Mouse (Mus musculus): ENCODE measurements around the gene Scml2. TPM values are rescaled to one million over a fixed set of nuclear protein-coding genes. Genes with fewer than 3 reads are reported as not detected.

Scml2 gene
- polyA plus RNA-seq (2012; rRNA removed) = 7.3 and 8.0 TPM in 2 replicates

GRCm38 (mm10) chrX:161116893-161117292, at the start of gene Scml2:
Gene Scml2, plus strand, starts transcription at chrX:161117193.

GRCm38 (mm10) chrX:161287156-161287555, 170.2 kb downstream of the Scml2 start, which contains the start of gene Gm15262:
Gene Gm15262, plus strand, starts transcription at chrX:161287456.

Other genes starting within 250 kb of the Scml2 start
- 0.36 and 0.48 TPM in 2 replicates for gene Gja6, start 210.1 kb upstream of the Scml2 start, polyA plus RNA-seq (2012; rRNA removed)
- gene Cdkl5, start 122.5 kb upstream of the Scml2 start, polyA plus RNA-seq (2012; rRNA removed) = 13.6 and 14.4 TPM in 2 replicates
- 0.01 TPM in 2 replicates for gene Gm15262, start 170.3 kb downstream of the Scml2 start, polyA plus RNA-seq (2012; rRNA removed)

Measured in central nervous system, embryonic 18 days (tissue).